Mouse (Mus musculus) thymus, postnatal 0 days (tissue): ENCODE measurements around the gene Cacnb4. TPM values are rescaled to one million over a fixed set of nuclear protein-coding genes. Genes with fewer than 3 reads are reported as not detected.

Source experiments
- DNase-seq: peaks from one replicate; pipeline ENCODE4 v3.0.0-alpha.2; 2015; ENCODE audit warnings: low spot score
- polyA plus RNA-seq: library from polyadenylated mRNA; unstranded; fragments of >200 nt; fragmentation: Nextera tagmentation; extraction: Ambion mirVana; gene quantifications from 2 replicates; pipeline ENCODE4 v1.2.1, GENCODE M21; 2015

Gene Cacnb4
- polyA plus RNA-seq, 1 experiment from 2014 or later: 0.21 TPM

- no peak for DNase-seq
Measured at GRCm38 (mm10) chr2:52568131-52568530, 108.5 kb downstream of the Cacnb4 start.

DNA sequence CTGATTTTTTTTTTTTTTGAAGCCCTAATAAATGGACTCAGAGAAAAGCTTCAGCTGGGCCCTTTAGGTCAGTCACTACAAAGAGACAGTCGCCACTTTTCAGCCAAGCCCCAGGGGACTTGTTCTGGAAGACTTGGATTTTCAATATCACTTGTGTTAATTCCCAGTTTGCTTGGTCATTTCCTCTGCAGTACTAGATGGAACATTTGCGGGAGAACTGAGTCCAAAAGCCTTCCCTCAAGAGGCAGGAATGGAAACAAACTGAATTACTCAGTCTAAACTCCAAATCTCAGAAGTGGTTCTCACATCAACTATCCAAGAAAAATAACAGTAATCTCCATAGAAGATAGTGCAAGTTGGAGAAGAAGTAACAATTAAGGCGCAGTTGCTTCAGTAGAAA is 109.2 kb downstream of the Cacnb4 start:
- no peak for DNase-seq

- DNase-seq: no peak
Measured at GRCm38 (mm10) chr2:52563277-52563676, 113.4 kb downstream of the Cacnb4 start.

- no peak for DNase-seq
Measured at GRCm38 (mm10) chr2:52562356-52562755, 114.3 kb downstream of the Cacnb4 start.

DNA sequence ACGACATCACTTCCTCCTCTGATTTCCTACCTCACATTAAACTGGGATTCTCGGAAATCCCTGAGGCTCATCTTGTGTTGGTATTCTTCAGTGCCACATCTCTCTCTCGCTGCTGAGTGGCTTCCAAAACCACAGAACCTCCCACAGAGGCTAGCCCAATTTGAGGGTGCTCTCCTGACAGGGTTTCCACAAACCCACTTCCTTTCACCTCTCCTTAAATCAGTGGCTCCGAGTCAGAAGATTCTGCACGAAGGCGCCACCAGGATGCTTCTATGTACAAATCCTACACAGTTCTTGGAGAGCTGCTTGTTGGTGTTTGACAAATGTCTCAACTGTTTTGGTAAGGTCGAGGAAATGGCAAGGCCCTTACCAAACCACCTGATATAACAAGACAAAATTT is 115.5 kb downstream of the Cacnb4 start:
- no peak for DNase-seq

DNA sequence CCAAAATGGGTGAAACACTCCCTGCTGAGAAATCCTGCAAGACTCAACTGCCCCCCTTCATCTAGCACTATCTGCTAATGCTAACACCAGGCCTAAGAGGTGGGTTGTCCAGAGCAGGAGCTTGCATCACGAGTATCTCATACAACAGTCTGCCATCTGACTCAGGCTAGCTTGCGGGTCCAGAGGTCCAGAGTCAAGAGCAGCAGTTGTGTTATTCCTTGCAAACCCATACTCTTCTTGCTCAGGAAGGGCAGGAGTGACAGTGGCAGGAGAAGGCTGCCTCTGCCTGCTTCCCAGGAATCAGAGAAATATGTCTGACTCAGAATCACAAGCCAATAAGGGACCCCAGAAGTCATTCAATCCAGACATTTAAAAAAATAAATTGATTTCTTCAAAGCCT is 116.4 kb downstream of the Cacnb4 start:
- no peak for DNase-seq

DNA sequence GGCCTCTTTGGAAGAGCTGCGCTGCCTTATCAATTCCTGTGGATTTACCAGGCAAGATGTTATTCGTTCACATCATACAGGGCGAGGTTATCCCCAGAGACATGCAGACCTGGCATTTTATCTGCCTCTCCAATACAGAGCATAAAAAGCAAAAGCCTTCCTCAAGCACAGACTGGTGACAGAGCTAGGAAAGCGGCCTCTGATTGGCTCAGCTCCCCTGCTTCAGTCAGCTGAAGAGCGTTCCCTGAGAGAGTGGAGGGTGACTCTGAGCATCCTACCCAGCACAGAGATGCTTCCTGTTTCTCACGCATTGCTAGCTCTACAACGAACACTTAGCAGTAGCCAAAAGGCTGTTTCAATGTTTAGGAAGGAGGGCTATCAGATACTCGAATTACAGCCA is 118.2 kb downstream of the Cacnb4 start:
- no peak for DNase-seq

GRCm38 (mm10) chr2:52557503-52558275 is 118.9 kb downstream of the Cacnb4 start:
- no peak for DNase-seq

DNA sequence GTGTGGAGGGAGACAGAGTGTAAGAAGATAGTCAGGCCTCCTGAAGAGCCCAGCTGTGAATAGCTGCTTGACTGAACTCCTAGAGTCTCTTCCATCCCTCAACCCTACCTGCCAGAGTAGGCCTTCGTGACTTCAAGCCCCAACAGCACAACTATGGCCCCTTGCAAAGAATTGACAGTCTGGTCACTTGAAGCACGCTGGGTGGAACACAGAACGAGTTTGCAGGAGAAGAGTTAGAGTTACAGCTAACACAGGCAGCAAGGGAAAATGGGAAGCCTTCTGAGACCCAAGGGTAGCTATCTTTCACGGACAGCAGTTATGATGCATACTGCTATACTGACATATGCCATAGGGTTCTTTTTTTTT is 119.7 kb downstream of the Cacnb4 start:
- DNase-seq: no peak

DNA sequence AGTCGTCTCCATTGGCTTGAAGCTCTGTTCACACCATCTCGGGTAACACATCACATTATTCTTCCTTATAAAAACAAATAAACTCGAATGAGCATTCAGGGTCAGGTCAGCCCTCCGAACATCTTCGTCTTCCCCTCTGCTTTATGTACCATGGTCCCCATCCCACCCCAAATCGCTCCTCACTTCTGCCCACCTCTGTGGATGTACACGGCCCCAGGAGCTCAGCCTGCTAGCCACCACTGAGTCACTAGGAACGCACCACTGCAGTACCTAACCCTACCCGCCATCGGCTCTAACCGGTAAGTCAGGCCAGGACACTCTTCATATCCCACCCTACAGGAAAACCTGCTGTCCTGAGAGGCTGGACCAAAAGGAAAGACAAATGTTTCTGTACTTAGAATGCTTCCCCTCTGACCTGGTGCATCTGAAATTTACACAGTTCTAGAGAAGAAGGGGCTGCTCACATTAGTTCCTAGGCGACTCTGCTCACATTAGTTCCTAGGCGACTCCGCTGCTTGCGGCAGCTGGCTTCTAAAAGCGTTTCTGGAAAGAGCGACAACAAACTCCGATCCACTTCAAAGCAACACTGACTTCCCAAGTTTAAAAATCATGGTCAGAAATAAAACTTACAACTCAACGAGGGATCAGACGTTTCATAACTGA is 120.2 kb downstream of the Cacnb4 start:
- DNase-seq: no peak

GRCm38 (mm10) chr2:52548401-52548800 is 128.2 kb downstream of the Cacnb4 start:
- DNase-seq: no peak

DNA sequence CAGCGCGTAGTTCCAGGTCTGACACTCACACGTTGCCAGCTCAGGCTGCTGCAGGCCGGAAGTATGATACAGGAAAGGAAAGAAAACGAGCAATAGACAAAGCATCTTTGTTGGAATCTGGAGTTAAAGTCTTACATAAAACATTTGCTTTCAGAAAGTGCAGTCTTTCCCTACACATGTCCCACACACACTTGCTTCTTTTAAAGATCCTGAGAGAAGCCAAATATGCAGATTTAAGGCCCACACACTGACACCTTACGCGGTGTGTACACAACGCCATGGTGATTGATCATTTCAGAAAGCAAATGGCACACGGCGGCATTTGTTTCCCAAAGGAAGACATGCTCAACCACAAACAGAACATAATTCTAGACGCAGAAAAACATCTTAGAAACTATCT is 129.3 kb downstream of the Cacnb4 start:
- DNase-seq: no peak

DNA sequence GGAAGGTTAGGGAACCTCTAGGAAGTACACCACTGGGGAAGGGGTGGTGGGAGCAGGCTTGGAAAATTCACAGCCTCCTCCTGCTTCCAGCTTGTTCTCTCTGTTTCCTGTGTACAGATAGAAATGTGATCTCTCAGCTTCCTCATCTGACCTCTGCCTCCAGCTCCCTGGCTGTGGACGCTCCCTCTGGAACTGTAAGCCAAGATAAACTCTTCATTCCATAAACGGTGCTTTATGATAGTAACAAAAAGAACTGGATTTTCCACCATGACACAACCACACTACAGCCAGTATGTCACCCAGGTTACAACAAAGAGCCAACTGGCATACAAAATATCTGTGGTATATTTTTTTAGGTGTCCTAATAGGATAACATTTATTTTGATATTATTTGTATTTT is 132.1 kb downstream of the Cacnb4 start:
- DNase-seq: no peak

DNA sequence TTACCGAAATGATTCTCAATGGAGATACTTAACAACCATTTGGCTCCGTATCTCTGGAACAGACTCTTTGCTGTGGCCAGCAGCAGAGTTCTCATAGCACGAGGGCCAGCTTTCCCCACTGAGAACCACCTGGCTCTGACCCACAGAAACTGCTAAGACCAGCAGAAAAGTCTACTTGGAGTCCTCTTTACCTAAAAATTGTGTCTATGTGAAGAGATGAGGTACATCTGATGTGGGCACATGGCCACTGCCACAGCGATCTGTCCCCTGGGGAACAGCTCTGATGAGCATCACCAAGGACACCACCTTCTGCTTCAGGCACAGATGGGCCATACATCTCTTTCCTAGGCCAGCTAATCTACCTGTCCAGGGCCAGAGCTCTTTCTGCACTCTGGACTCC is 135.6 kb downstream of the Cacnb4 start:
- no peak for DNase-seq

GRCm38 (mm10) chr2:52539318-52539717 is 137.3 kb downstream of the Cacnb4 start:
- no peak for DNase-seq

- DNase-seq: no peak
Measured at GRCm38 (mm10) chr2:52537645-52538044, 139.0 kb downstream of the Cacnb4 start.

- no peak for DNase-seq
Measured at GRCm38 (mm10) chr2:52537155-52537554, 139.5 kb downstream of the Cacnb4 start.

DNA sequence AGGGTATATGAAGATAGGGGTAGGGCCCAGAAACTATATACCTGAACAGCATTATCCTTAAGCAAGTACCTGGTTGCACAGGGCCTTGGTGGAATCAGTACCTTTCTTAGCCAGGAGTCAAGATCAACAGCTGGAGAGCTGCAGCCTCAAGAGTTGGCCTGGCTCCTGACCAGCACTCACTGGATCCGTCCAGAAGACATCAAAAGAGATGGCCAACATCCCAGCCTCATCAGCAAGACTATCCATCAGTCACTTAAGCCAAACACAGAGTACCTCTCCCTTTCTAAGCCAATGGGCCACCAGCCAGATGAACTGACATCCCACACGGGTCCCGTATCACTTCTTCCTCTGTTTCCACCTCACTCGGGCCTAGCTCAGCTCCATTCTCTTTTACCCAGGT is 140.1 kb downstream of the Cacnb4 start:
- DNase-seq: no peak

DNA sequence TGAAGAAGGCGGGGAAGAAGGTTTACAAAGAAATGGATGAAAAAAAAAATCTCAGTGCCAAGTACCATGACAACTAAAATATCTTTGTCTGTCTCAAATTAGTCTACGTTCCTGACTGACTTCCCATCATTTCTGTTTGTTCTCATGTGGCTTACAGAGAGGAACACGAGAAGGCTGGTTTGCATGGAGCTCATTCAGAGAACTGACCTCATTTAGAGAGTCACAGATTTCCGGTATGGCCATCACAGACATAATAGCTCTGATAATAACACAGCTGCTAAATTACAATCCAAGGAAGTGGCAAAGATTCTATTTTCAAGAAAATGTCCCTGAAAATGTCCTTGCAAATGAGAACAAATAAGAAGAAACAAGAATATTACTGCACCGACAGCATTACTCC is 142.9 kb downstream of the Cacnb4 start:
- no peak for DNase-seq

DNA sequence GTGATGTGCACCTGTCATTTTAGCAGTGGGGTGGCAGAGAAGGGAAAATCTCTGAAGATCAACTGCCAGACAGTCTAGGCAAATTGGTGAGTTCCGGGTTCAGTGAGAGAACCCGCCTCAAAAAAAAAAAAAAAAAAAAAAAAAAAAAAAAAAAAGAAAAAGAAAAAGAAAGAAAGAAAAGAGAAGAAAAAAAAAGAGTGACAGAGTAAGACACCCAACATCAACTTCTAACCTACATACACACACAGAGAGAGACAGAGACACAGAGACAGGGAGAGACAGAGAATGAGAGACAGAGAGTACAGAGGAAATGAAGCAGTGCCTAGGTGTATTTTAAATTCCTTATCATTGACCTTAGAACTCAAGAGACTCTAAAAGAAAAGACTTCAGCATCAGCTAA is 146.1 kb downstream of the Cacnb4 start:
- no peak for DNase-seq

DNA sequence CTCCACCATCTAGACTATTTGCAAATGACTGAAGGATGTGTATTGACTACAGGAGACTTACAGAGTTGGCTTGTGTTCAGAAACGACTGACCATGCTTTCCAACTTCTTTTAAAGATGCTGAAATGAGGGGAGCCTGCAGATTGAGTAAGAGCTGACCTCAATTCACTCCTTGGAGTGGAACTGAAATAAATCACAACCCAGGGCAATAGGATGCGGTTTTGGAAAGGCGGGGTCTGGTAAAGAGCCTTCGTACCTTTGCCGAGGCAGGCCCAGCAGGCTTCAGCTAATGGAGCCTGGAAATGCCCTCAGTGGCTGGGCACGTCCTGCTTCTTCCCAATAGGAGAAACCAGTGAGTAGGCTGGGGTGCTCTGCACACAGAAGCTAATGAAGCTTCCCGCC is 147.4 kb downstream of the Cacnb4 start:
- no peak for DNase-seq

DNA sequence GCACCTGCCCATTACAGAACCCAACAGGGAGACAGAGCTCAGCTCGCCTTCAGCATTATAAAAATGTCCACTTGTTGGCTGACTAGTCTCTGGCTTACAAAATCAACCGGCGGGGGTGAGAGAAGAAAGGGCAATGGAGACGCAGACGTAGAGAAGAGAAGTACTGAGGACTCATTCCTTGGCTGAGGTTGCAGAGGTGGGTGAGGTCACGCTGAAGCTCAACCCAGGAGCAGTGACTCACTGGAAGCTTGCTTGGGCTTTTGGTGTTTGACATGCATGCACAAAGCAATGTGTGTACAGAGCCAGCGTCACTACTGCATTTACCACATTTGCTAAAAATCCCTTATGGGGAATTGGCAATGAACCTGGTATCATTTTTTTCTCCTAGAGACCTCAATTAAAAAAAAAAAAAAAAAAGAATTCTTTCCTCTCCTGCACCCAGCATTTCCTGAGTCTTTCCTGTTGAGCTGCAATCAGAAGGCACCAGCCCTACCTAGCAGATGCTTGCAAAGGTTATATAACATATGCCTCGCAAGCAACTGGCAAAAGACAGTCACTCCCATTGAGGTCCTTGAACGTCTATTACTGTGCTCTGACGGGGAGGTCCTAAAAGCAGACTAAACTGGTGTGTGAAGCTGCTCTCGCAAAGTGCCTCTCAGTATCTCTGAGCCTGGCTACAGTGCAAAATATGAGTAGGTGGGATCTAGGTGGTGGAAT is 150.6 kb downstream of the Cacnb4 start:
- DNase-seq: no peak
